Mouse (Mus musculus) CD4-positive helper T cell, adult 2 months (primary cell): ENCODE data around the gene Myo15.
"Not testable (repeated sequence)": the region's sequence is repeated elsewhere in the genome, so short reads cannot be mapped to it uniquely, and the experiment has no call there.

ENCODE experiments used
- DNase-seq: peaks from one replicate; pipeline ENCODE4 v3.0.0-alpha.2; 2012; ENCODE audit warnings: low read depth, missing footprints, low spot score

The Myo15 gene

DNA sequence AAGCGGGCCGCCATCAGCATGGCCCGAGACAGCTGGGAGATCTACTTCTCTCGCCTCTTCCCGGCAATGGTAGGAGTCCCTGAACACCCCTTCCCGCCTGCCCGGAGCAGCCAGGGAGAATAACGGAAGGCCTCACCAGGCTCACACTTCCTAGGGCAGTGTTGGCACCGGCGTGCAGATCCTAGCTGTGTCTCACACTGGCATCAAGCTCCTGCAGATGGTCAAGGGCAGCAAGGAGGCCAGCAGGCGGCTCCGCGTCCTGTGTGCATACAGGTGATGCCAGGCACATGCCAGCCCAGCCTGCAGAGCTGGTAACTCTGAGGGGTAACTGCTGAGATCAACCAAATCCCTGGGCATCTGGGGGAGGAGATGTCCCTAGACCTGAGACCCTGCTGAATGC, 38.1 kb downstream of the Myo15 start:
- DNase-seq = no peak

GRCm38 (mm10) chr11:60508950-60509349, 39.8 kb downstream of the Myo15 start:
- no peak for DNase-seq

DNA sequence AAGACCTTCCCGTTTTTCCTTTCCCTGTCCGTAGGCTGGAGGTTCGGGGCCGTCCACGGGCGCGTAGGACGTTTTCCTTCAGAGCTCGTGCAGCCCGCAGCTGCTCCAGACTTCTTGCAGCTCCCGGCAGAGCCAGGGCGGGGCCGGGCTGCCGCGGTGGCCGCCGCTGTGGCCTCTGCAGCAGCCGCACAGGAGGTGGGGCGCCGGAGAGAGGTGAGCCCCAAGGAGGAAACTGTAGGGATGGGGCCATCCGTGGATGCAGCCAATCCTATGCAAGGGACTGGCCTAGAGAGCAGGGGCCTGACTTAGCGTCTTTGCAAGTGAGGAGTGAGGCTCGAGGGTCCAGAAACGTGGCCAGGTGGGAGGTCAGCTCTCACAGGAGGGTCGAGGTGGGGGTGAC, 40.4 kb downstream of the Myo15 start:
- DNase-seq = no peak

DNA sequence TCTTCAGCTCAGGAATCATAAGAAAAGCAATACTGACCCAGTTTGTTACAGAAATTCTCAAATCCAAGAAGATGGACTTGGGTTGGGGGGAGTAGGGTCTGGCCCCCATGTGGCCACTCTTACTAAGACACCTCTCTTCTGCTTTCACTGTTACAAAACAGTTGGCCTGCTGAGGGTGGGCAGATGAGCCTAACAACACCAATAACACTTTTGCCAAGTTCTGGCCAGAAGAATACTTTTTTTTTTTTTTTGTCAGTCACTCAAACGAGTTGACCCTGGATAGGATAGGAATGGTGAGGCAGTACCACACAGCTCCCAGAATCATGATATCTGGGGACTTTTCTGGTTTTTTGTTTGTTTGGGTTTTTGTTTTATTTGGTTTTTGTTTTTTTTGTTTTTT, 42.8 kb downstream of the Myo15 start:
- DNase-seq = no peak

DNA sequence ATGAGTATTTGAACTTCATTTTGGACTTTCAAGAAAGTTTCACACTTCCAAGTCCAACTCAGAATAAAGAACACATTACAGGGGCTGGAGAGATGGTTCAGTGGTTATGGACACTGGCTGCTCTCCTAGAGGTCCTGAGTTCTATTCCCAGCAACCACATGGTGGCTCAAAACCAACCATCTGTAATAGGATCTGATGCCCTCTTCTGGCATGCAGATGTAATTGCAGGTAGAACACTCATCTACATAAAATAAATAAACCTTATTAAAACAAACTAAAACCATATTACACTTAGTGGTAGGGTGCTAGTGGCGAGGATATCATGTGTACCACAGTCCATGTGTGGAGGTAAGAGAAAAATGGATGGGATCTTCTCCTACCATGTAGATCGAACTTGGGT, 43.4 kb downstream of the Myo15 start:
- DNase-seq = no peak

- DNase-seq = no peak
Measured at GRCm38 (mm10) chr11:60514941-60515340, 45.8 kb downstream of the Myo15 start.

DNA sequence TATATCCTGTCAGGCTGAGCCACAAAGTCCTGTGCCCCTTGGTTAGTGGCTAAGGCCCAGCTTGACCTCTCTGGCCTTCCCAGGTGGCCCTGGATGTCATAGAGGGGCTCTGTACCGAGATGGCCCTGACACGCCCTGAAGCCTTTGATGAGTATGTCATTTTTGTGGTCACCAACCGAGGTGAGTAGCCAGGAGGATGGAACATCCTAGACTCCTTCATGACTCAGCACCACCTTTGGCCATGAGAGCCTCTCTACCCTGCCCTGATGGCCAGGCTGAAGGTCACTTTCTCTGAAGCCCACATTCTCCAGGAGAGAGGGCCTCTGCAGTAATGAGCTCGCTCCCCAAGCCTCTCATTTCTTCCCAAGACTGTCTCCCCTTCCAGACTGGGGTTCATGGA, 49.2 kb downstream of the Myo15 start:
- no peak for DNase-seq

- no peak for DNase-seq
Measured at GRCm38 (mm10) chr11:60522027-60522426, 52.9 kb downstream of the Myo15 start.

GRCm38 (mm10) chr11:60522661-60523365, 53.7 kb downstream of the Myo15 start:
- DNase-seq = no peak

DNA sequence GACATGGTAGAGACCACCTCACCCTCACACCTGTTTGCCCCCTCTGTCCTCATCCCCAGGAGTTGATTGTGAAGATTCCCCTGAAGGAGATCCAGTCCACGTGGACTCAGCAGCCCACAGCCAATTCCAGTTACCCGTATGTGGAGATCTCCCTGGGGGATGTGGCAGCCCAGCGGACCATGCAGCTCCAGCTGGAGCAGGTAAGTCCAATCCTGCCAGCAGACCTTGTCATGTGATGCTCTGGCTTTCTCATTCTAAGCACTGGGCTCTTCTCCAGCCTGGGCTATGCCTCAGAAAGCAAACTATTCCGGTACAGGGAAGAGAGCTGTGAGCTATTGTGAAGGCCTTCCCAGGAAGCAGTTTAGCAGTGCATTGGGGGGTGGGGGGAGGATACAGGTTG, 57.3 kb downstream of the Myo15 start:
- DNase-seq = no peak

DNA sequence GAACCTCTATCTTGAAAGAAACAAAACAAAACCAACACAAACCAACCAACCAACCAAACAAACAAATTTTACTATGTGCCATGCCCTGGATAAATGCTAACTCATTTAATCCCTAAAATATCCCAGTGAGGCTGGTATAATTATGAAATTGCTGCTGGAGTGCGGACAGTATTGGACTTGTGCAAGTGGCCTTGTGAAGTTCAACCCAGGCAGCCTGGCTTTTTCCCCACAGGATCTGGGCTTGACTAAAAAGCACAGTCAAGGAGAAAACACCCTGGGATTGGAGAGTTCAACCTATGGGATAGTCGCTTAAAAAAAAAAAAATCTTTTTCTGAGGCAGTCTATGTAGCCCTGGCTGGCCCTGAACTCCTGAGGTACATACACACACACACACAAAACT, 66.5 kb downstream of the Myo15 start:
- no peak for DNase-seq

GRCm38 (mm10) chr11:60536180-60536858, 67.2 kb downstream of the Myo15 start, which contains the start of gene Alkbh5:
Gene Alkbh5 (plus strand): TSS chr11:60536381.
- DNase-seq = no peak

GRCm38 (mm10) chr11:60536859-60537467, 67.8 kb downstream of the Myo15 start:
- peak; percentile 85 for DNase-seq

GRCm38 (mm10) chr11:60537468-60538347, 68.6 kb downstream of the Myo15 start:
- DNase-seq = peak; percentile 98

GRCm38 (mm10) chr11:60538371-60539281, 69.5 kb downstream of the Myo15 start:
- peak; percentile 68 for DNase-seq

GRCm38 (mm10) chr11:60539540-60539939, 70.4 kb downstream of the Myo15 start:
- no peak for DNase-seq

GRCm38 (mm10) chr11:60540002-60540610, 71.0 kb downstream of the Myo15 start:
- DNase-seq = no peak

GRCm38 (mm10) chr11:60540761-60541160, 71.6 kb downstream of the Myo15 start:
- no peak for DNase-seq

DNA sequence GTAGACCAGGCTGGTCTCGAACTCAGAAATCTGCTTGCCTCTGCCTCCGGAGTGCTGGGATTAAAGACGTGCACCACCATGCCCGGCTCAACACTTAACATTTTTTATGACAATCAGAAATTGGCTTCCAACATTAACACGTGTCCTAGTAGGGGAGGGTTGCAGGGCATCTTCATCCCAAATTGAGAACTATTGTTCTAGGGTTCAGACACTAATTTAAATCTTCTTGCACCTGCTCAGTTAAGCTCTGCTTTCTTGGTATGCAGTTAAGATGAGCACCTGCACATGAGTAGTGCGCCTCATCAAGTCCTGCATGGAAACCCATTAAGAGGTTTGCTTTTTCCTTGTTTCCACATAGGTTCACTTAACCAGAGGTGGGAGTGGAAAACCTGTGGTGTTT, 72.7 kb downstream of the Myo15 start:
- DNase-seq = no peak

GRCm38 (mm10) chr11:60543211-60543610, 74.1 kb downstream of the Myo15 start:
- DNase-seq = not testable (repeated sequence)
